Mouse (Mus musculus) hindbrain, embryonic 12.5 days (tissue): ENCODE results near the gene Serpinc1. TPM values are rescaled to one million over a fixed set of nuclear protein-coding genes. Genes with fewer than 3 reads are reported as not detected.

Source experiments
- ATAC-seq: fragments of 200-750 bp; cut with Nextera tagmentation; 2 replicates; pipeline ENCODE4 v1.8.0; 2017; ENCODE audit warnings: moderate TSS enrichment; ENCODE audit not compliant: low FRiP score
- H3K27ac ChIP-seq: fragments of 300-500 bp; sonication (generic); 2 replicates; pipeline ENCODE4 v1.5.1; 2016; ENCODE audit warnings: mild to moderate bottlenecking
- H3K27me3 ChIP-seq: fragments of 300-500 bp; sonication (generic); 2 replicates; pipeline ENCODE4 v1.6.1; 2016; ENCODE audit warnings: mild to moderate bottlenecking
- H3K36me3 ChIP-seq: fragments of 300-500 bp; sonication (generic); 2 replicates; pipeline ENCODE4 v1.6.1; 2016; ENCODE audit warnings: mild to moderate bottlenecking
- H3K4me1 ChIP-seq: fragments of 300-500 bp; sonication (generic); 2 replicates; pipeline ENCODE4 v1.6.1; 2016
- H3K4me2 ChIP-seq: fragments of 300-500 bp; sonication (generic); replicated peaks from 2 replicates; pipeline ENCODE4 v1.6.1; 2016; ENCODE audit warnings: mild to moderate bottlenecking
- H3K4me3 ChIP-seq: fragments of 300-500 bp; sonication (generic); 2 replicates; pipeline ENCODE4 v1.5.1; 2016; ENCODE audit warnings: mild to moderate bottlenecking
- H3K9ac ChIP-seq: fragments of 300-500 bp; sonication (generic); 2 replicates; pipeline ENCODE4 v1.6.1; 2016; ENCODE audit warnings: mild to moderate bottlenecking, moderate library complexity
- H3K9me3 ChIP-seq: fragments of 300-500 bp; sonication (generic); replicated peaks from 2 replicates; pipeline ENCODE4 v1.6.1; 2016; ENCODE audit warnings: mild to moderate bottlenecking
- WGBS: fragments of 180-500 bp; shearing (Covaris S2); methylation state at CpG from one replicate; pipeline ENCODE4 v1.1.7; 2016; 5-methylcytosine and 5-hydroxymethylcytosine counted together
- polyA plus RNA-seq: library from polyadenylated mRNA; unstranded; fragments of >200 nt; fragmentation: Nextera tagmentation; extraction: Ambion mirVana; gene quantifications from 2 replicates; pipeline ENCODE4 v1.2.1, GENCODE M21; 2016

Gene Serpinc1
- polyA plus RNA-seq, 1 experiment from 2014 or later, result 2.9 TPM

GRCm38 (mm10) chr1:160985477-160985876, 7.1 kb downstream of the Serpinc1 start:
- 83% methylated on average over 6 of the region's 6 CpGs for WGBS
- Histone ChIP-seq H3K36me3 (no peaks in the 10 kb centered on the region), H3K9ac (no peak overlapping the region), H3K4me2 (no peak overlapping the region), H3K4me3 (no peak overlapping the region), H3K9me3 (no peaks in the 10 kb centered on the region), H3K27ac (no peak overlapping the region), H3K27me3 (no peaks in the 10 kb centered on the region), H3K4me1 (no peaks in the 10 kb centered on the region)
- ATAC-seq, result no peak

- Histone ChIP-seq H3K9me3 (no peaks in the 10 kb centered on the region), H3K27ac (no peak overlapping the region), H3K27me3 (no peaks in the 10 kb centered on the region), H3K4me3 (no peak overlapping the region), H3K4me2 (no peak overlapping the region), H3K9ac (no peak overlapping the region), H3K36me3 (no peaks in the 10 kb centered on the region), H3K4me1 (no peaks in the 10 kb centered on the region)
- 88% methylated on average over 17 of the region's 17 CpGs for WGBS
- no peak for ATAC-seq
These were observed 8.7 kb downstream of the Serpinc1 start for GRCm38 (mm10) chr1:160986881-160987635.

- no peaks in the 10 kb centered on the region for H3K4me1 ChIP-seq
- H3K9me3 ChIP-seq, result no peaks in the 10 kb centered on the region
- no peak overlapping the region for H3K4me3 ChIP-seq
- H3K27ac ChIP-seq, result no peak overlapping the region
- H3K9ac ChIP-seq, result no peak overlapping the region
- H3K4me2 ChIP-seq, result no peak overlapping the region
- 84% methylated on average over 15 of the region's 15 CpGs for WGBS
- no peaks in the 10 kb centered on the region for H3K27me3 ChIP-seq
- no peak for ATAC-seq
- H3K36me3 ChIP-seq, result no peaks in the 10 kb centered on the region
These were observed 11.0 kb downstream of the Serpinc1 start for GRCm38 (mm10) chr1:160989395-160989794.

GRCm38 (mm10) chr1:160993851-160994250, 15.5 kb downstream of the Serpinc1 start:
- no peak overlapping the region for H3K4me2 ChIP-seq
- H3K9ac ChIP-seq, result no peak overlapping the region
- H3K4me3 ChIP-seq, result no peak overlapping the region
- WGBS, result 94% methylated on average over 6 of the region's 6 CpGs
- ATAC-seq, result no peak
- H3K36me3 ChIP-seq, result no peaks in the 10 kb centered on the region
- H3K9me3 ChIP-seq, result no peaks in the 10 kb centered on the region
- H3K27ac ChIP-seq, result no peak overlapping the region
- no peaks in the 10 kb centered on the region for H3K4me1 ChIP-seq
- H3K27me3 ChIP-seq, result no peaks in the 10 kb centered on the region

GRCm38 (mm10) chr1:161004942-161005341, 26.6 kb downstream of the Serpinc1 start:
- Histone ChIP-seq H3K27ac (no peak overlapping the region), H3K36me3 (peaks cover 9% of the 10 kb centered on the region; the same call in 1 of the 2 replicates), H3K4me3 (no peak overlapping the region), H3K4me1 (no peaks in the 10 kb centered on the region), H3K9ac (no peak overlapping the region), H3K9me3 (no peaks in the 10 kb centered on the region), H3K4me2 (no peak overlapping the region), H3K27me3 (no peaks in the 10 kb centered on the region)
- no peak for ATAC-seq
- 70% methylated on average over 4 of the region's 4 CpGs for WGBS

- no peak for ATAC-seq
- peaks cover 9% of the 10 kb centered on the region; the same call in 1 of the 2 replicates for H3K36me3 ChIP-seq
- no peaks in the 10 kb centered on the region for H3K4me1 ChIP-seq
- H3K27ac ChIP-seq, result no peak overlapping the region
- no peak overlapping the region for H3K9ac ChIP-seq
- H3K9me3 ChIP-seq, result no peaks in the 10 kb centered on the region
- H3K4me2 ChIP-seq, result no peak overlapping the region
- H3K27me3 ChIP-seq, result no peaks in the 10 kb centered on the region
- no peak overlapping the region for H3K4me3 ChIP-seq
- 68% methylated on average over 3 of the region's 3 CpGs for WGBS
These were observed 27.1 kb downstream of the Serpinc1 start for GRCm38 (mm10) chr1:161005526-161005925.

- Histone ChIP-seq H3K9me3 (no peaks in the 10 kb centered on the region), H3K9ac (no peak overlapping the region), H3K4me2 (no peak overlapping the region), H3K36me3 (peaks cover 10% of the 10 kb centered on the region; the same call in 1 of the 2 replicates), H3K4me1 (no peaks in the 10 kb centered on the region), H3K4me3 (no peak overlapping the region), H3K27ac (no peak overlapping the region), H3K27me3 (no peaks in the 10 kb centered on the region)
- ATAC-seq, result no peak
- WGBS, result 89% methylated on average over 5 of the region's 5 CpGs
These were observed 28.1 kb downstream of the Serpinc1 start for GRCm38 (mm10) chr1:161006471-161006870.

- Histone ChIP-seq H3K4me2 (no peak overlapping the region), H3K4me3 (no peak overlapping the region), H3K36me3 (peaks cover 20% of the 10 kb centered on the region), H3K27me3 (no peaks in the 10 kb centered on the region), H3K27ac (no peak overlapping the region), H3K4me1 (no peaks in the 10 kb centered on the region), H3K9me3 (no peaks in the 10 kb centered on the region), H3K9ac (no peak overlapping the region)
- 98% methylated on average over 2 of the region's 2 CpGs for WGBS
- no peak for ATAC-seq
These were observed 29.7 kb downstream of the Serpinc1 start for GRCm38 (mm10) chr1:161008038-161008437.

- Histone ChIP-seq H3K4me2 (no peak overlapping the region), H3K9me3 (no peaks in the 10 kb centered on the region), H3K27me3 (no peaks in the 10 kb centered on the region), H3K27ac (no peak overlapping the region), H3K36me3 (peaks cover 22% of the 10 kb centered on the region), H3K9ac (no peak overlapping the region), H3K4me1 (no peaks in the 10 kb centered on the region), H3K4me3 (no peak overlapping the region)
- ATAC-seq, result no peak
- 92% methylated on average over 4 of the region's 4 CpGs for WGBS
These were observed 32.1 kb downstream of the Serpinc1 start for GRCm38 (mm10) chr1:161010436-161010835.

- H3K4me1 ChIP-seq, result no peaks in the 10 kb centered on the region
- peaks cover 47% of the 10 kb centered on the region for H3K36me3 ChIP-seq
- H3K4me2 ChIP-seq, result no peak overlapping the region
- H3K9me3 ChIP-seq, result no peaks in the 10 kb centered on the region
- no peaks in the 10 kb centered on the region for H3K27me3 ChIP-seq
- 91% methylated on average over 2 of the region's 2 CpGs for WGBS
- H3K27ac ChIP-seq, result no peak overlapping the region
- no peak overlapping the region for H3K9ac ChIP-seq
- H3K4me3 ChIP-seq, result no peak overlapping the region
- ATAC-seq, result no peak
These were observed 38.0 kb downstream of the Serpinc1 start for GRCm38 (mm10) chr1:161016378-161016777.

GRCm38 (mm10) chr1:161020051-161020450, 41.7 kb downstream of the Serpinc1 start:
- Histone ChIP-seq H3K4me3 (no peak overlapping the region), H3K9me3 (no peaks in the 10 kb centered on the region), H3K36me3 (peaks cover 39% of the 10 kb centered on the region), H3K4me2 (no peak overlapping the region), H3K27me3 (no peaks in the 10 kb centered on the region), H3K9ac (no peak overlapping the region), H3K4me1 (no peaks in the 10 kb centered on the region), H3K27ac (no peak overlapping the region)
- 94% methylated on average over 14 of the region's 14 CpGs for WGBS
- ATAC-seq, result no peak

GRCm38 (mm10) chr1:161025410-161026210, 47.2 kb downstream of the Serpinc1 start:
- H3K36me3 ChIP-seq, result peaks cover 26% of the 10 kb centered on the region
- no peak overlapping the region for H3K4me3 ChIP-seq
- no peaks in the 10 kb centered on the region for H3K27me3 ChIP-seq
- no peak overlapping the region for H3K9ac ChIP-seq
- no peak overlapping the region for H3K4me2 ChIP-seq
- no peaks in the 10 kb centered on the region for H3K4me1 ChIP-seq
- H3K27ac ChIP-seq, result no peak overlapping the region
- WGBS, result 83% methylated on average over 5 of the region's 5 CpGs
- ATAC-seq, result no peak
- H3K9me3 ChIP-seq, result no peaks in the 10 kb centered on the region
